Mouse (Mus musculus) frontal cortex, postnatal 14 days (tissue): ENCODE measurements around the gene Natd1.
"Not testable (repeated sequence)": the region's sequence is repeated elsewhere in the genome, so short reads cannot be mapped to it uniquely, and the experiment has no call there.

Experiments
- DNase-seq, 2 experiments: peaks; one replicate each; pipeline ENCODE4 v3.0.0; 2022; ENCODE audit warnings: low spot score in 2 of 2

The Natd1 gene

DNA sequence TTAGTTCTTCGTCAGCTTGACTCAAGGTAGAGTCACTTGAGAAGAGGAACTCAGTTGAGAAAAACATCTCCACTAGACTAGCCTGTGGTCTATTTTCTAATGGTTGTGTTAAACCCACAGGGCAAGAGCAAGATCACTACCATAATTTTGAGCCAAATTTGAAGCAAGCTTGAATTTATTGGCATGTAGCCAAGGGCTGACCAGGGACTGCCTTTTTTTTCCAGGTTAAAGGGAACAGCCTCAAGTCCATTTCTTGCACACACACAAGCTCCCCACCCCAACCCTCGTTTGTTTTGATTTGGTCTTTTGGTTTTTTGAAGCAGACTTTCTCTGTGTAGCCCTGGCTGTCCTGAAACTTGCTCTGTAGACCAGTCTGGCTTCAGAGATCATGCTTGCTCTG, 24.7 kb downstream of the Natd1 start:
- no peak for DNase-seq

DNA sequence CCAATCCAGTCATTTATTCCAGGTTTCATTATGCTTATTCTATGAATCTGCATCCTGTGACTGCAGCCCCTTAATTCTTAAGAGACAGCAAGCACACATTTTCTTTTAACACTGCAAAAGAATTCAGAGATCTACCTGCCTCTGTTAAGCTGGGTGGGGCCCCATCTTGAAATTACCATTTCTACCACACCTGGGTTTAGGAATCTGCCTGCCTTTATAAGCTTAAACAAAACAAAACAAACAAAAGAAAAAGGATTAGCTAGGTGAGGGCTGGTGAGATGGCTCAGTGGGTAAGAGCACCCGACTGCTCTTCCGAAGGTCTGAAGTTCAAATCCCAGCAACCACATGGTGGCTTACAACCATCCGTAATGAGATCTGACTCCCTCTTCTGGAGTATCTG, 27.6 kb downstream of the Natd1 start:
- DNase-seq = not testable (repeated sequence)

DNA sequence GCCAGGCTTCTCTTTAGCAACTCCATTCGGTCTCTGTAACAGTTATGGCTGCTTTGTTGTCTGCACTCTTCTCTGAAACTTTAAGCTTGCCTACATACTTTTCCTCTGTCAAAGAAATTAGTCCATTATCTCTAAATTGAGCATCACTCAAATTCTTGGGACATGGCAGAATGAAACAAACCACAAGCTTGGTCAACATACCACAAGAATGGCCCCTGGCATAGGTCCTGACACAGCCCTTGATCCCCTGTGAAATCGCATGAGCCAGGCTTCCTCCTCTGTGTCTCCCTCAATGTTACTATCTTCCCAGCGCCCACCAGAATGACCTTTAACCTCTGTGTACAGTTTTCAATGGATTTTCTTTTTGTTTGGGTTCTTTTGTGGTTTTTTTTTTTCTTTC, 32.2 kb downstream of the Natd1 start:
- DNase-seq = no peak

DNA sequence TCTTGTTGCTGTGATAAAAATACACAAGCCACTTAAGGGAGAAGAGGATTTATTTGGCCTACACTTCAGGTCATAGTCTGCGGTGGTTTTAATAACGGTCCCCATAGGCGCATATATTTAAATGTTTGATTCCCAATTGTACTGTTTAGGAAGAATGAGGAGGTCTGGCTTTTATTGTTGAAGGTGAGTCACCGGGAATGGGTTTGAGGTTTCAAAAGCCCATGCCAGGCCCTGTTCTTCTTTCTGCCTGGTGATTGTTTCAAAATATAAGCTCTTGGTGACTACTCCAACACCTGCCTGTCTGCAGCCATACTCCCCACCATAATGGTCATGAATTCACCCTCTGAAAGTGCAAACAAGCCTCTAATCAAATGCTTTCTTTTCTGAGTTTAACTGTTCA, 34.0 kb downstream of the Natd1 start:
- no peak for DNase-seq

DNA sequence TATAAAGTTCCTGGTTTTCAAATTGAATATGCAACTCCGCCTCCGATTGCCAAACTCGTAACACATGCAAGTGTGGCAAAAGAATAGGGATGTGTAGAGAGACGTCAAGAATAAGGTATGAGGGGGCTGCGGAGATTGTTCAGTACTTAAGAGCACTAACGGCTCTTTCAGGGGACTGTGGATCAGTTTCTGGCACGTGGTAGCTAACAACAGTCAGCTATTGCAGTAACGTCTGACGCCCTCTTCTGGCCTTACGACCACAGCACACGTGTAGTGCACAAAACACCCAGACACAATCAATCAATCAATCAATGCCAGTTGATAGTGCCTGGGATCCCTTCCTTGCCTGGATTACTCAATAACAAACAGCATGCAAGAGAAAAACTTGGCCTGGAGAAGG, 35.1 kb downstream of the Natd1 start:
- DNase-seq = peak in 1 of 2 experiments; percentile 28

DNA sequence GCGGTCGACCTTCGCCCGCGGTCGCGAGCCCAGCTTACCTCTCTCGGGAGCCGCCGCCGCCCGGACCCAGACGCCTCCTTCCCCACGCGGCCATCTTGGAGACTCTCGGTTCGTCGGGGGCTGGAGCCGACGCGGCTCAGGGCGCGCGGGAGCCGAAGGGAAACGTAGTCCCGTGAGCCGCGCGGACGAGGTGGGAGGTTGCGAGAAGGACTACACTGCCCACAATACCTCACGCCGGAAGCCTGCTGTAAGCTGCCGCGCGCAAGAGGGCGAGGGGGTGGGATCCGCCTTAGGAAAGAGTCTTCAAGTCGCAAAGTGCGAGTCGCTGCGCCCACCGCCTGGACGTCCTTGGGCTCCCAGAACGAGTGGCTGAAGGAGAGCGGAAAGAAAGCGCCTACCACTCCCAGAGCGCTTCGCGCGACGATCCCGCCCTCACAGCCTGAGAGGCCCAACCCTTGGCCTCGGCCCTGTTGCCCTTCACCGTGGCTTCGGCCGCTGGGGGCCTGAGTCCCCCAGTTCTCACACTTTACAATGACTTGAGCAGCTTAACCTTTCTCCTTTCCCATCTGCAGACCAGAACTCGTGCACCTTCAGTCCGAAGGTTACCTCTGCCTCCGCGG, 35.8 kb downstream of the Natd1 start, which contains the start of gene Tmem11:
TSS of gene Tmem11 (minus strand) at position 598 of the 620 bp plus-strand sequence.
- DNase-seq = peak; percentile 97

DNA sequence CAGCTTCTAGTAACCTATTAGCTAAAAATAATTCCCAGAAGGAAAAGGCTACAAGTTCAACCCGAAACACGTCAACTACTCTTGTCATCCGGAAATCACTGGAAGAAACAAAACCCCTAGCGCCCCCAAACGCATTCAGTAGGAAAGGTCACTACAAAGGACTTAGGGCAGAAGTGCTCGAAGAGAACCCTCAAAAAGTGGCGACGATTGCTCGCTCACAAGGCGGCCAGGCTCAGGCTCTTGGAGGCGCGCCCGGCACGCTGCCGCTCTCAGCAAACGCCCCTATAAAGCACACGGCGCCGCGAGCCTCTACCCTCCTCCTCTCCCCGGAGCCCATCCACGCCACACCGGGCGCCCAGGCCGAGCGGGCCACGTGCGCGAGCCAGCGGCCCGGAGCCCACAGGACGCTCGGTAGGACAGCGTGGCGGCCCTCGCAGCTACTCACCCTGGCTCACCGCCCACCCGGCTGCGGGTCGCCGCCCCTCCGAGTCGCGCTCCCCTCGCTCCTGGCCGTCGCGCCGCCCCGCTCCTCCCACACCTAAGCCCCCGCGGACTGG, 36.4 kb downstream of the Natd1 start:
- no peak for DNase-seq

DNA sequence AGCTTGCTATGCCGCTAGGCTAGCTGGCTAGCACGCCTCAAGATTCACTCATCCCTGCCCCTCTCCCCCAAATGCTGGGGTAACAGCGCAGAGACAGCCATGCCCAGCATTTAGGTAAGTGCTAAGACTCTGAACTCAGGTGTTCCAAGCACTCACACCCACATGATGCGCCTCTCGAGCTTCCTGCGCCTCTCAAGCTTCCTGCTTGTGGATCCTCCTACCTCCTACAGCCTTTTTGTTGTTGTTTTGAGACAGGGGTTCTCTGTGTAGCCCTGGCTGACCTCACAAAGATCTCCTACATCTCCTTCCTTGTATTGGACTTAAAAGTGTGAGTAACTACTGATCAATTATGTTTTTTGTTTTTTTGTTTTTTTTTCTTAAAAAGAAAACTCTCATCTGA, 41.4 kb downstream of the Natd1 start:
- DNase-seq = no peak

DNA sequence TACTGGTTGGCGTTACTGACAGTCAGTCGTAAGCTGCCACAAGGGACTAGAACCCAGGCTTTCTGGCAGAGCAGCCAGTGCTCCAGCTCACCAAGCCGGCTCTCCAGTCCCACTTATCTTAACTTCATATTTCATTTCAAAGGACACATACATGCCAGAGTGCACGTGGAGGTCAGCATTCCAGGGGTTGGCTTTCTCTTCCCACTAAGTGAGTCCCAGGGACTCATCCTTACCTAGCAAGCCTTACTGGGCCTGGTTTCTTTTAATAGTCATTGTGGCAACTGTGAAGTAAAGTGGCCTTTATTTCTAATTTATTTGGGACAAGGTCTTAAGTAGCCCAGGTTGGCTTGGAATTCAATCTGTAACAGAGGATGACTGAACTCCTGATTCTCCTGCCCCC, 43.1 kb downstream of the Natd1 start:
- no peak for DNase-seq

DNA sequence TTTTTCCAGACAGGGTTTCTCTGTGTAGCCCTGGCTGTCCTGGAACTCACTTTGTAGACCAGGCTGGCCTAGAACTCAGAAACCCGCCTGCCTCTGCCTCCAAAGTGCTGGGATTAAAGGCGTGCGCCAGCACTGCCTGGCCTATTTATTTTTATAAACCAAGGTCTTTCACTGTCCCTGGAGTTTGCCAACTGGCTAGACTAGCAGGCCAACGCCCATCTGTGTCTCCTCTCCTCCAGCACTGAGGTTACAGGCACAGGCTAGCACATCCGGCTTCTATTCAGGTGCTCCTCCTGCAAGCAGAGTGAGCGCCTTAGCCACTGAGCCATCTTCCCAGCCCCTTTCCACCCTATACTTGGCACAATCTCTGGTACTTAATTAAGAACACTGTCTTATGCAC, 45.1 kb downstream of the Natd1 start:
- not testable (repeated sequence) for DNase-seq

DNA sequence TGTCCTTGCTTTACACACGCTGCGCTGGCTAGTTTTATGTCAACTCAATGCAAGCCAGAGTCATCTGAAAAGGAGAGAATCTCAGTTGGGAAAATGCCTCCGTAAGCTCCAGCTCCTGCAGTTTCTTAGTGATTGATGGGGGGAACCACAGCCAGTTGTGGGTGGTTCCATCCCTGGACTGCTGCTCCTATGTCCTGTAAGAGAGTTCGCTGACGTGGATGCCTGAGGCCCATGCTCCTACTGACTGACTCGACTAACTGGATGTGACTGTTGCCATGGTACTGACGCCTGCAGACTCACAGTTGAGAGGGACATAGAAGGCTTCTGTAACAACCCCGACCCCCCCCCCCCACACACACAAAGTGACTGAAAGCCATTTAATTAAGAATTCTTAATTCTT, 46.6 kb downstream of the Natd1 start:
- no peak for DNase-seq

DNA sequence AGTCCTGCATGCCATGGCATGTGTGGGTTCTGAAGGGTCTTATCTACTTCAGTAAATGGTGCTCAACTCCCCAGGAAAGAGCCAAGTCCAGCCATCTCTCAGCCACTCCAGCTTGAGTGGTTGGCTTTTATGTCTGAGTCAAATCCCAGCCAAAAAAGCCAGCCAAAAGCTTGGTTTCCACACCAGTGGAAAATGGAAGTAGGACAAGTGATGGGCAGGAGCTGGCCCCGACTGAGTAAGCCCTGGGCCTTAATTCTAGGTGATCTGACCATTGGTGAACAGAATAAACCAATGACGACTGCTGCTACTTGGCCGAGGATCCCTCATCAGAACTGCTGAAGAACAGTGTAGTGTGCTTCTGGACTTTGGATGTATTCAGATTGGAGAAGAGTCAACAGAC, 47.1 kb downstream of the Natd1 start:
- no peak for DNase-seq

DNA sequence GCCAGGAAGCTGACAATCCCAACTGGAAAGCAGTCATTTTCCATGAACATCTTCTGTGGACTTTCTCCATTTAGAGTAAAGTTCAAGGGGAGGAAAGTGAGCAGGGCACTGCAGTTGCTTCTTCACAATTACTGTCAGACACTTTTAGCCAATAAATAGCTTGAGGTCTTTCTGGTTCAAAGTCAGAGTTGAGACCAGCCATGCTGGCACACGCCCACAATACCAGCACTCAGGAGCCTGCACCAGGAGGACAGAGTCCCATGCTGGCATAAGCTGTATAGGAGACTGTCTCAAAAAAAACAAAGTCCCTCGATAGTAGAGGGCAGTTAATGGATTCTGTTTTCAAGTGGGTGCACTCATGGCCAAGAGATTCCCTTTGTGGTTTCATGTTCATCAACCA, 48.5 kb downstream of the Natd1 start:
- no peak for DNase-seq

DNA sequence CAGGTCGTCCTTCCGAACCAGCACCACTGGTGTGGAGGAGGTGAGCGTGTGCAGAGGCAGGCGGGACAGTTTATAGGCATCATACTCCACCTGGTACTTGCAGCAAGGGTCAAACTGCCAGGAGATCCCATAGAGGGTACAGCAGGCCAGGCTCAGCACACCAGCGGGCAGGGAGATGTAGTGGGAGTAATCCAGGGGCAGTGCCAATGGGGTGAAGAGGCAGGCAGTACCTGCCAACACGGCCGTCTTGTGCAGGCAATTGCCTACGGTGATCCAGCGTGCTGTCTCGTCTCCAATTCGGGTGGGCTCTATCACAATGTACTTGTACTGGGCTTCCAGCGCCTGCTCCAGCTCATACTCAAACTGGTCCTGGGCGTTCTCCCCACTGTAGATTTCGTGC, 49.6 kb downstream of the Natd1 start:
- no peak for DNase-seq

DNA sequence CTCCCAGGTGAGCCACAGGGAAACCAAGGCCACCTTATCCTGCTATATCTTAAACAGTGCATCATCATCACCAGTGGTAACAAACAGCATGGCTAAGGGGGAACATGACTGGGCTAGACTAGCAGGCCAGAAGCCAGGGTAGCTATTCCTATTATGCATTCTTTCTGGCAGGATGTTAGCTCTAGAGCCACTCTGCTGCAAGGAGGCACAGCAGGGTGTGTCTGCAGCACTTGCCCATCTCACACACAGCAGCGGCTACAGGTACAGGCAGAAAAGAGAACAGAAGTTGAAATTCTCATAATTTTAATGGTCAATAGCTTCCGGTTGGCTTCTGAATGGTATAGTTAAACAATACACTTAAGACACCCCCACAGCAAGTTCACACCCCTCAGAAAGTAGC, 50.4 kb downstream of the Natd1 start:
- no peak for DNase-seq

DNA sequence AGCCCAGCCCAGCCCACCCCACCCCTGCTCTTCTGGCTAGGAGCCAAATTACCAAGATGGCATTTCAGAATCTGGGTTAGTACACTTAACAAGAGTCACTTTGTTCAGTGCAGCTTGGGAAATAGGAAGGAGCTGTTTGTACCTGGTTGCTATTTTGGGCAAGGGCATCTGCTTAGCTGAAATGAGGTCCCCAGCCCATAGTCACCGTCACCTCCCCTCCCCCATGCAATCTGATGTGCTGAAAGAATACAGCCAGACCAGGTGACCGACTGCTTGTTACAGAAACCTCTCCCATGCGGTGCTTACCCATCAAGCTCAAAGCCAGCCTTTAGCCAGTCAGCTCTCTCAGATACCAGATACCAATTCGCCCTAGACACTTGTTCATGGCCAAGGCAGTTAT, 51.4 kb downstream of the Natd1 start:
- DNase-seq = no peak

DNA sequence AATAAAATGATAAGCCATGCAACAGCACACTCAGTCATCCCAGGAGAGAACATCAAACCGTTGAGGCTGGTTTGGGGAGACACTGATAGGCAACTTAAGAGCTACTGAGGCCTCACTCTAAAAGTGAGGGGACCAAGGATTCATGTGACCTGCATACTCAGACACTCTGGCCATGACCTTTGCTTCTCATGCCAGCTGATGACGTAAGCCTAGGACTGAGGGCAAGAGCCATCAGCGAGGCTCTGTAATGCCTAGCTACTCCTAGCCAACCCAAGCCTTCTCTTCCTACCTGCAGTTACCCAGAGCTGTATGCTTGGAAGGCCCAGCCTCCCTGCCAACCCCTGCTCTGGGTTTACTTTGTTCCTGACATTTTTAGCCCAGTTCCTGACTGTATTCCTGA, 52.6 kb downstream of the Natd1 start:
- no peak for DNase-seq

DNA sequence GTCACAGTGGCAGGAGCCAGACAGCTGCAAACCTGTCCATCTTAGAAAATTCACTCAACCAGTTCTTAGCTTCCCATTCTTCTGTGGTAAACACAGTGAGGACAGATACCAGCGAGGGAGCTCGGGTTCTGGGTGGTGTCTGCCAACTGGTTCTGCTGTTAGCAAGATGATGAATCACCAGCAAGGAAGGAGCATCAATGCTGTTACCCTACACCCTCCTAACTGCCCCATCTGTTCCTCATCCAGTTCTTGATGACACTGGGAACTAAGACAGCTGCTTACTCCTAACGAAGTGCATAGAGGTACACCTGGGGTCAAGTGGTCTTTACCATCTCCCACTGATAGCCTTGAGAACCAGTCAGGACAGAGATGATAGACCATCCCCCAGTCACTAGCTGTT, 58.0 kb downstream of the Natd1 start:
- no peak for DNase-seq
